Mouse (Mus musculus) myocyte (in vitro differentiated cells): Measurements from ENCODE around the gene Cks1b. TPM values are rescaled to one million over a fixed set of nuclear protein-coding genes. Genes with fewer than 3 reads are reported as not detected.

Experiments used
- H3K27me3 ChIP-seq: one replicate; pipeline ENCODE4 v1.6.1; 2011; ENCODE audit not compliant: control insufficient read depth, insufficient read depth, insufficient read length
- H3K36me3 ChIP-seq: one replicate; pipeline ENCODE4 v1.6.1; 2011; ENCODE audit not compliant: control insufficient read depth, insufficient read depth
- H3K4me2 ChIP-seq: one replicate; pipeline ENCODE4 v1.6.1; 2011; ENCODE audit warnings: low read depth, control low read depth
- H3K4me3 ChIP-seq: one replicate; pipeline ENCODE4 v1.5.1; 2011; ENCODE audit warnings: mild to moderate bottlenecking, control low read depth, moderate library complexity
- H3K79me2 ChIP-seq: one replicate; pipeline ENCODE4 v1.6.1; 2011; ENCODE audit not compliant: control insufficient read depth, insufficient read depth
- H3ac ChIP-seq: one replicate; pipeline ENCODE4 v1.6.1; 2011; ENCODE audit not compliant: control insufficient read depth, insufficient read length
- CEBPB ChIP-seq: IDR thresholded peaks from 2 replicates; pipeline ENCODE4 v1.6.1; 2011; ENCODE audit warnings: mild to moderate bottlenecking, moderate library complexity; ENCODE audit not compliant: poor library complexity, insufficient read depth, severe bottlenecking
- E2F4 ChIP-seq: IDR thresholded peaks from one replicate; pipeline ENCODE4 v1.6.1; 2011; ENCODE audit warnings: mild to moderate bottlenecking, control low read depth, moderate library complexity; ENCODE audit not compliant: insufficient read depth
- MAX ChIP-seq: IDR thresholded peaks from one replicate; pipeline ENCODE4 v1.6.1; 2011; ENCODE audit warnings: low read depth, mild to moderate bottlenecking, control low read depth
- MYOD1 ChIP-seq, 3 experiments: IDR thresholded peaks; one replicate each; pipeline ENCODE4 v1.6.1; 2011; ENCODE audit warnings: control low read depth in 2 of 3, low read depth in 2 of 3, mild to moderate bottlenecking in 2 of 3, moderate library complexity in 1 of 3; ENCODE audit not compliant: insufficient read length in 2 of 3, control insufficient read depth in 1 of 3
- MYOG ChIP-seq, 3 experiments: IDR thresholded peaks; one replicate each; pipeline ENCODE4 v1.6.1; 2011; ENCODE audit warnings: control low read depth in 2 of 3, low read depth in 2 of 3, mild to moderate bottlenecking in 2 of 3; ENCODE audit not compliant: insufficient read length in 2 of 3, control insufficient read depth in 1 of 3, insufficient read depth in 1 of 3
- POLR2A ChIP-seq: IDR thresholded peaks from one replicate; pipeline ENCODE4 v1.6.1; 2011; ENCODE audit warnings: low read depth, mild to moderate bottlenecking, control low read depth, moderate library complexity; ENCODE audit not compliant: insufficient read length
- POLR2AphosphoS2 ChIP-seq: IDR thresholded peaks from one replicate; pipeline ENCODE4 v1.6.1; 2011; ENCODE audit warnings: low read depth, control low read depth; ENCODE audit not compliant: insufficient read length
- REST ChIP-seq: IDR thresholded peaks from one replicate; pipeline ENCODE4 v1.6.1; 2011; ENCODE audit warnings: mild to moderate bottlenecking, control low read depth, moderate library complexity; ENCODE audit not compliant: insufficient read depth, insufficient read length
- SRF ChIP-seq: IDR thresholded peaks from one replicate; pipeline ENCODE4 v1.6.1; 2011; ENCODE audit warnings: low read depth; ENCODE audit not compliant: control insufficient read depth, insufficient read length
- TCF12 ChIP-seq: IDR thresholded peaks from one replicate; pipeline ENCODE4 v1.6.1; 2011; ENCODE audit warnings: mild to moderate bottlenecking, control low read depth; ENCODE audit not compliant: poor library complexity, insufficient read depth, severe bottlenecking
- TCF3 ChIP-seq: IDR thresholded peaks from one replicate; pipeline ENCODE4 v1.6.1; 2011; ENCODE audit warnings: low read depth, control low read depth; ENCODE audit not compliant: insufficient read length
- USF1 ChIP-seq: IDR thresholded peaks from one replicate; pipeline ENCODE4 v1.6.1; 2011; ENCODE audit warnings: low read depth, mild to moderate bottlenecking, control low read depth, moderate library complexity
- polyA plus RNA-seq: library from polyadenylated mRNA; unstranded; fragments of >200 nt; fragmentation: generic; extraction: Trizol; gene quantifications from one replicate; pipeline ENCODE4 v1.2.1, GENCODE M21; 2012; ENCODE audit warnings: missing spikeins

Gene Cks1b
- polyA plus RNA-seq, 1 experiment: 113 TPM

GRCm38 (mm10) chr3:89440691-89441090 lies 22.5 kb upstream of the Cks1b start:
- H3K4me2 ChIP-seq: peak overlapping the region; percentile 74
- TF ChIP-seq POLR2AphosphoS2: peak; percentile 48
- no peak for TF ChIP-seq USF1
- no peak for TF ChIP-seq SRF
- TF ChIP-seq MYOD1 (IDR thresholded peaks at IDR 0.05; ENCODE audit: control insufficient read depth in 1 of 3, insufficient read length in 2 of 3, low read depth in 2 of 3): peak in 1 of 3 experiments; percentile 29
- H3K27me3 ChIP-seq: no peaks in the 10 kb centered on the region
- H3K4me3 ChIP-seq: no peak overlapping the region
- H3ac ChIP-seq: no peak overlapping the region
- H3K36me3 ChIP-seq: peaks cover 8% of the 10 kb centered on the region
- H3K79me2 ChIP-seq: peaks cover 15% of the 10 kb centered on the region

GRCm38 (mm10) chr3:89437269-89437668 lies 19.1 kb upstream of the Cks1b start:
- peak overlapping the region; percentile 74 for H3K4me2 ChIP-seq
- peaks cover 9% of the 10 kb centered on the region for H3K36me3 ChIP-seq
- no peak overlapping the region for H3ac ChIP-seq
- no peaks in the 10 kb centered on the region for H3K27me3 ChIP-seq
- H3K79me2 ChIP-seq: peaks cover 28% of the 10 kb centered on the region
- TF ChIP-seq MYOD1 (IDR thresholded peaks at IDR 0.05; ENCODE audit: control insufficient read depth in 1 of 3, insufficient read length in 2 of 3, low read depth in 2 of 3) (peak in 2 of 3 experiments; percentile 44 to 86), MAX (no peak), POLR2AphosphoS2 (no peak), TCF3 (no peak), MYOG (IDR thresholded peaks at IDR 0.05; ENCODE audit: control insufficient read depth in 1 of 3, insufficient read depth in 1 of 3, insufficient read length in 2 of 3, low read depth in 2 of 3) (peak in 2 of 3 experiments; percentile 13 to 78), E2F4 (no peak), SRF (no peak), TCF12 (no peak), CEBPB (no peak), POLR2A (peak; percentile 46), USF1 (no peak), REST (no peak)
- H3K4me3 ChIP-seq: peak overlapping the region; percentile 38

- Histone ChIP-seq H3ac (no peak within 1 kb of the TSS), H3K27me3 (no peaks in the 10 kb centered on the region), H3K79me2 (peaks cover 36% of the 10 kb centered on the region), H3K4me2 (peak within 1 kb of the TSS; percentile 74), H3K4me3 (peak within 1 kb of the TSS; percentile 38), H3K36me3 (peaks cover 9% of the 10 kb centered on the region)
- TF ChIP-seq MYOG (IDR thresholded peaks at IDR 0.05; ENCODE audit: control insufficient read depth in 1 of 3, insufficient read depth in 1 of 3, insufficient read length in 2 of 3, low read depth in 2 of 3) (peak; percentile 46 to 84 (median 84)), SRF (no peak), CEBPB (no peak), E2F4 (no peak), MAX (no peak), MYOD1 (IDR thresholded peaks at IDR 0.05; ENCODE audit: control insufficient read depth in 1 of 3, insufficient read length in 2 of 3, low read depth in 2 of 3) (peak; percentile 98 to 99 (median 99)), POLR2AphosphoS2 (peak; percentile 84), REST (no peak), USF1 (peak; percentile 94), POLR2A (peak; percentile 80), TCF3 (peak; percentile 89), TCF12 (peak; percentile 90)
Observed at GRCm38 (mm10) chr3:89436176-89437113, 18.3 kb upstream of the Cks1b start, which contains the start of gene Pbxip1. TSS of gene Pbxip1 (plus strand) at chr3:89436706.

- Histone ChIP-seq H3K36me3 (peaks cover 9% of the 10 kb centered on the region), H3K4me2 (peak overlapping the region; percentile 49), H3K79me2 (peaks cover 46% of the 10 kb centered on the region), H3K27me3 (no peaks in the 10 kb centered on the region), H3ac (no peak overlapping the region), H3K4me3 (no peak overlapping the region)
- TF ChIP-seq POLR2A: no peak
- no peak for TF ChIP-seq MYOG (IDR thresholded peaks at IDR 0.05; ENCODE audit: control insufficient read depth in 1 of 3, insufficient read depth in 1 of 3, insufficient read length in 2 of 3, low read depth in 2 of 3)
- TF ChIP-seq SRF: no peak
- no peak for TF ChIP-seq REST
- no peak for TF ChIP-seq MAX
- TF ChIP-seq CEBPB: no peak
- TF ChIP-seq MYOD1 (IDR thresholded peaks at IDR 0.05; ENCODE audit: control insufficient read depth in 1 of 3, insufficient read length in 2 of 3, low read depth in 2 of 3): no peak
- no peak for TF ChIP-seq TCF3
- TF ChIP-seq E2F4: no peak
- TF ChIP-seq USF1: no peak
- TF ChIP-seq TCF12: no peak
Observed at GRCm38 (mm10) chr3:89435041-89435440, 16.9 kb upstream of the Cks1b start.
